In the genomic region with DNA sequence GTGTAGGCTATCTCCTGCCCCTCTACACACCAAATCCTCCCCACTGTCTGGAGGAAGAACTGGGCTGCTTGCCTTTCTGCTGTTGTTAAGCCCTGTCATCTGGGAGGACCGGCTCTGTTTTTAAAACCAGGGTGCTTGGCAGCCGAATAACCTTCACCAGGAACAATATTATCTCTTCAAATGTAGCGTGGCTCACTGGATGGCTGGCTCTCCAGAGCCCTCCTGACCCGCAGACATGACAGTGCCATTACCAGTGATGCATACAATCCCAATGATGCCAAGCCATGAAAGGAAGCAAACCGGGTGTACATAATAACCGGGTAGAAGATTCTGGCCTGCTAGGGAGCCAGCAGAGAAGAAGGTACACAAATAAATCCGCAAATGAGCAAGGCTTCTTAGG, we compare ENCODE assay signal across 22 mouse cellular contexts.
DNase-seq lines count a peak whose midpoint lies in the region; ATAC-seq and TF ChIP-seq lines count a peak whose summit lies in the region.
"Had no signal": no experiment of that assay in that cellular context is flagged by ENCODE, and none has a peak within 500 bp of the region (broad histone marks: within the 10 kb centered on the region; RNA-seq: fewer than 3 reads in every experiment).

No protein-coding gene starts in this region.

- 81% methylated on average over 7 of the region's 7 CpGs for WGBS in heart, embryonic 11.5 days (ENCODE audit: insufficient replicate concordance)
- 53% methylated on average over 7 of the region's 7 CpGs for WGBS in hindbrain, postnatal 0 days
- 69% methylated on average over 7 of the region's 7 CpGs for WGBS in hindbrain, embryonic 14.5 days

- H3K27me3 ChIP-seq in heart, embryonic 11.5 days (ENCODE audit: control insufficient read depth, insufficient read depth, low read length): no peaks in the 10 kb centered on the region
- no peaks in the 10 kb centered on the region for H3K27me3 ChIP-seq in hindbrain, postnatal 0 days (ENCODE audit: insufficient read depth, low read length)
- H3K27me3 ChIP-seq in hindbrain, embryonic 14.5 days (ENCODE audit: control insufficient read depth, insufficient read depth, low read length): no peaks in the 10 kb centered on the region
- H3K27me3 ChIP-seq: embryonic facial prominence, embryonic 13.5 days; forebrain, embryonic 12.5 days; forebrain, embryonic 15.5 days had no signal

- no peak for ATAC-seq in heart, embryonic 11.5 days (replicated peaks; ENCODE audit: insufficient number of reproducible peaks, low FRiP score, low TSS enrichment)
- ATAC-seq in hindbrain, postnatal 0 days: peak; percentile 66
- no peak for ATAC-seq in hindbrain, embryonic 14.5 days (ENCODE audit: low FRiP score)
- ATAC-seq: CD4-positive, CD25-positive, alpha-beta regulatory T cell, adult 4 months; forebrain, embryonic 15.5 days; intestine, postnatal 0 days had no signal

- no peaks in the 10 kb centered on the region for H3K36me3 ChIP-seq in heart, embryonic 11.5 days (ENCODE audit: control insufficient read depth, insufficient read depth, low read length)
- H3K36me3 ChIP-seq in hindbrain, postnatal 0 days (ENCODE audit: insufficient read depth, low read length): no peaks in the 10 kb centered on the region
- H3K36me3 ChIP-seq in hindbrain, embryonic 14.5 days (replicated peaks; ENCODE audit: control insufficient read depth, insufficient read depth): no peaks in the 10 kb centered on the region
- H3K36me3 ChIP-seq: embryonic facial prominence, embryonic 10.5 days; embryonic facial prominence, embryonic 13.5 days; forebrain, embryonic 12.5 days; forebrain, embryonic 15.5 days; heart, embryonic 10.5 days had no signal

- no peak overlapping the region for H3K4me3 ChIP-seq in heart, embryonic 11.5 days (ENCODE audit: low read depth, low read length)
- H3K4me3 ChIP-seq in hindbrain, postnatal 0 days (ENCODE audit: low read length): no peak overlapping the region
- no peak overlapping the region for H3K4me3 ChIP-seq in hindbrain, embryonic 14.5 days (replicated peaks; ENCODE audit: low read length)
- H3K4me3 ChIP-seq: embryonic facial prominence, embryonic 10.5 days; embryonic facial prominence, embryonic 13.5 days; erythroblast, embryonic 14.5 days; forebrain, embryonic 12.5 days; forebrain, embryonic 15.5 days; heart, adult 2 months; heart, embryonic 10.5 days had no signal

- TF ChIP-seq CTCF in hindbrain, postnatal 0 days (IDR thresholded peaks at IDR 0.05; ENCODE audit: low read depth): no peak

- no peak overlapping the region for H3K9ac ChIP-seq in heart, embryonic 11.5 days (ENCODE audit: low read depth, low read length)
- no peak overlapping the region for H3K9ac ChIP-seq in hindbrain, postnatal 0 days (replicated peaks; ENCODE audit: low read length)
- no peak overlapping the region for H3K9ac ChIP-seq in hindbrain, embryonic 14.5 days
- H3K9ac ChIP-seq: embryonic facial prominence, embryonic 13.5 days; forebrain, embryonic 12.5 days; forebrain, embryonic 15.5 days had no signal

- no peak overlapping the region for H3K27ac ChIP-seq in heart, embryonic 11.5 days (ENCODE audit: low read depth, low read length)
- no peak overlapping the region for H3K27ac ChIP-seq in hindbrain, postnatal 0 days
- H3K27ac ChIP-seq in hindbrain, embryonic 14.5 days: no peak overlapping the region
- H3K27ac ChIP-seq: embryonic facial prominence, embryonic 10.5 days; embryonic facial prominence, embryonic 13.5 days; forebrain, embryonic 12.5 days; forebrain, embryonic 15.5 days; heart, adult 2 months; heart, embryonic 10.5 days had no signal

- DNase-seq in heart, adult 11 months: peak; percentile 75
- peak; percentile 55 for DNase-seq in hindbrain, postnatal 0 days (ENCODE audit: low spot score)
- DNase-seq in hindbrain, embryonic 14.5 days (ENCODE audit: low spot score): no peak
- peak; percentile 49 for DNase-seq in retina, embryonic 14.5 days (ENCODE audit: low spot score)
- peak; percentile 51 for DNase-seq in retina, postnatal 1 day
- DNase-seq: adrenal gland, adult 2 months; adrenal gland, postnatal 14 days; cerebellum, adult 11 months; cerebellum, adult 8-10 months; cerebellum, postnatal 36 days; embryo, embryonic 11 days; gastrocnemius, postnatal 25 days; heart, adult 2 months had no signal

- H3K4me2 ChIP-seq in heart, embryonic 11.5 days: no peak overlapping the region
- H3K4me2 ChIP-seq in hindbrain, postnatal 0 days (ENCODE audit: low read depth, low read length): no peak overlapping the region
- no peak overlapping the region for H3K4me2 ChIP-seq in hindbrain, embryonic 14.5 days (replicated peaks)
- H3K4me2 ChIP-seq: embryonic facial prominence, embryonic 13.5 days; forebrain, embryonic 12.5 days; forebrain, embryonic 15.5 days had no signal

- no peaks in the 10 kb centered on the region for H3K9me3 ChIP-seq in heart, embryonic 11.5 days (replicated peaks; ENCODE audit: control insufficient read depth, low read length)
- H3K9me3 ChIP-seq in hindbrain, postnatal 0 days (ENCODE audit: low read length): no peaks in the 10 kb centered on the region
- H3K9me3 ChIP-seq in hindbrain, embryonic 14.5 days (ENCODE audit: control insufficient read depth, low read length): no peaks in the 10 kb centered on the region
- H3K9me3 ChIP-seq: embryonic facial prominence, embryonic 10.5 days; embryonic facial prominence, embryonic 13.5 days; forebrain, embryonic 12.5 days; forebrain, embryonic 15.5 days; heart, embryonic 10.5 days had no signal

- H3K4me1 ChIP-seq in heart, embryonic 11.5 days (ENCODE audit: control insufficient read depth, insufficient read depth, low read length): no peaks in the 10 kb centered on the region
- H3K4me1 ChIP-seq in hindbrain, postnatal 0 days (ENCODE audit: insufficient read depth, low read length): 0 out of 2 replicates have a peak, but pooled peaks cover 7% of the 10 kb centered on the region
- H3K4me1 ChIP-seq in hindbrain, embryonic 14.5 days (replicated peaks; ENCODE audit: control insufficient read depth, insufficient read depth, low read length): 0 out of 2 replicates have a peak, but pooled peaks cover 3% of the 10 kb centered on the region
- H3K4me1 ChIP-seq: embryonic facial prominence, embryonic 10.5 days; forebrain, embryonic 12.5 days; heart, embryonic 10.5 days had no signal
